Mouse (Mus musculus) heart, embryonic 10.5 days (tissue): ENCODE measurements around the gene Lyrm2. TPM values are rescaled to one million over a fixed set of nuclear protein-coding genes. Genes with fewer than 3 reads are reported as not detected.

Source experiments
- DNase-seq: peaks from one replicate; pipeline ENCODE4 v3.0.0-alpha.2; 2017; ENCODE audit warnings: low spot score
- H3K27ac ChIP-seq: fragments of 300-500 bp; sonication (generic); 2 replicates; pipeline ENCODE4 v1.5.1; 2016; ENCODE audit warnings: mild to moderate bottlenecking
- H3K27me3 ChIP-seq: fragments of 300-500 bp; sonication (generic); 2 replicates; pipeline ENCODE4 v1.6.1; 2016; ENCODE audit warnings: mild to moderate bottlenecking; ENCODE audit not compliant: poor library complexity, insufficient read depth, severe bottlenecking
- H3K36me3 ChIP-seq: fragments of 300-500 bp; sonication (generic); 2 replicates; pipeline ENCODE4 v1.6.1; 2016; ENCODE audit warnings: mild to moderate bottlenecking, moderate library complexity
- H3K4me1 ChIP-seq: fragments of 300-500 bp; sonication (generic); 2 replicates; pipeline ENCODE4 v1.6.1; 2016; ENCODE audit warnings: mild to moderate bottlenecking
- H3K4me3 ChIP-seq: fragments of 300-500 bp; sonication (generic); 2 replicates; pipeline ENCODE4 v1.5.1; 2016; ENCODE audit warnings: mild to moderate bottlenecking, moderate library complexity
- H3K9me3 ChIP-seq: fragments of 300-500 bp; sonication (generic); 2 replicates; pipeline ENCODE4 v1.6.1; 2016; ENCODE audit warnings: mild to moderate bottlenecking, moderate library complexity
- WGBS: fragments of 180-500 bp; shearing (Covaris S2); methylation state at CpG from one replicate; pipeline ENCODE4 v1.1.7; 2016; 5-methylcytosine and 5-hydroxymethylcytosine counted together
- polyA plus RNA-seq: library from polyadenylated mRNA; unstranded; fragments of >200 nt; fragmentation: Nextera tagmentation; extraction: Ambion mirVana; gene quantifications from 2 replicates; pipeline ENCODE4 v1.2.1, GENCODE M21; 2016

The Lyrm2 gene
- polyA plus RNA-seq, 1 experiment from 2014 or later, result 109 TPM

DNA sequence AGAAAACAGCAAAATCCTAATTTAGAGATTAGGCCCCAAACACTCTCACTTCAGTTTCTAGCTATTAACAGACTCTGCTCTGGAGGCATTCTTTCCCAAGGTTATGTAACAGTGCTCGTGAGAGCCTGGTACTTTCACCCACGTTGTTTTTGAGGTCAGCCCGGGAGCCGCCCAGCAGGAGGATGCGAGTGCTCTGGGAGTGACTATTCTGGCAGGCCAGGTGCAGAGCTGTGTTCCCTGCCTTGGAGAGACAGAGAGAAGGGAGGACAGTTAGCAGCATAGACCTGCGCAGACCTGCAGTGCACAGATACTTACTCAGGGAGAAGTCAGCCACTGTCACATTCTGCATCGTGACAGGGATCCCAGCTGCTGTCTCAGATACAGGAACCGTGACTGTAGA, 24.2 kb downstream of the Lyrm2 start:
- DNase-seq, result no peak
- Histone ChIP-seq H3K4me1 (peaks cover 22% of the 10 kb centered on the region), H3K4me3 (no peak overlapping the region), H3K27me3 (no peaks in the 10 kb centered on the region), H3K27ac (no peak overlapping the region), H3K36me3 (0 out of 2 replicates have a peak, but pooled peaks cover 9% of the 10 kb centered on the region), H3K9me3 (no peaks in the 10 kb centered on the region)
- 67% methylated on average over 8 of the region's 8 CpGs for WGBS

GRCm38 (mm10) chr4:32826925-32827324, 26.9 kb downstream of the Lyrm2 start:
- Histone ChIP-seq H3K27ac (no peak overlapping the region), H3K27me3 (no peaks in the 10 kb centered on the region), H3K9me3 (no peaks in the 10 kb centered on the region), H3K4me3 (no peak overlapping the region), H3K36me3 (no peaks in the 10 kb centered on the region), H3K4me1 (peaks cover 27% of the 10 kb centered on the region)
- no peak for DNase-seq
- WGBS, result 65% methylated on average over 7 of the region's 7 CpGs

GRCm38 (mm10) chr4:32828385-32829077, 28.5 kb downstream of the Lyrm2 start:
- Histone ChIP-seq H3K36me3 (no peaks in the 10 kb centered on the region), H3K27me3 (no peaks in the 10 kb centered on the region), H3K4me3 (no peak overlapping the region), H3K9me3 (no peaks in the 10 kb centered on the region), H3K4me1 (peaks cover 28% of the 10 kb centered on the region), H3K27ac (no peak overlapping the region)
- no peak for DNase-seq
- 70% methylated on average over 10 of the region's 10 CpGs for whole genome bisulfite sequencing

GRCm38 (mm10) chr4:32829316-32829715, 29.3 kb downstream of the Lyrm2 start:
- Histone ChIP-seq H3K4me1 (peaks cover 30% of the 10 kb centered on the region), H3K4me3 (no peak overlapping the region), H3K9me3 (no peaks in the 10 kb centered on the region), H3K27ac (0 out of 2 replicates have a peak overlapping the region, but pooled peaks have one; percentile 16), H3K36me3 (no peaks in the 10 kb centered on the region), H3K27me3 (no peaks in the 10 kb centered on the region)
- no peak for DNase-seq
- 31% methylated on average over 10 of the region's 10 CpGs for WGBS

DNA sequence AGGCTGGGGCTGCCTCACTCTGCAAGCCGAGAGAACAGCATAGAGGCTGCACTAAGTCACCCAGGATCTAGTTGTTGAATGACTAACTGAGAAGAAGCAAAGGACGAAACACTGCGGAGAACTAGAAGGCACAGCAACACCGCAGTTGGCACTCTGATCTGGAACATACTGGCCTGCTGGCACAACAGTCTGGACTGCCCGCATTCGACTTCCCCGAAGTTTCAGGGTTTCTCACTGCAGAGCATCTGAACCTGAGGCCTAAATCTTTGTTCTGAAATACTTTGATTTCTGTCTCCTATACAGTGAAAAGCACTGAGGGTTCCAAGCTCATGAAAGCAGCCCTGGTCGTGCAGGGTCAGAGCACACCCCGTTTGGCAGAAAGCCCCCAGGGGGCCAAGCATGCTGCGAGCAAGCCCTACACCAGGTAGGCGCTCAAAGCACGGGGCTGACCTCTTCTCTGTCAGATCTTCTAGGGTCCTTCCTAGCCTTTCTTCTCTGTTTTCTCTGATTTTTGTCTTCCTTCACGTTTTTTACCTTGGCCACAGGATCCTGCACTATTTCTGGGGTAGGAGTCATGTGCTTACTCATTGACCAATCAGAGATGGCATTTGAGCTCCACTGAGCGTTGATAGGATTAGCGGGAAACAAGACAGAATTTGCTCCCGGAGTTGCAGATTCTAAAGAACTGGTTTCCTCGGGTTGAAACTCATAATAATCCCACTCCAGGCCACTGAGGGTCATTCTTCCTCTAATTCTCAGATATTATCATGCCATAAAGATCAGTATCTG, 33.6 kb downstream of the Lyrm2 start:
- no peaks in the 10 kb centered on the region for H3K9me3 ChIP-seq
- H3K36me3 ChIP-seq, result 0 out of 2 replicates have a peak, but pooled peaks cover 5% of the 10 kb centered on the region
- H3K4me1 ChIP-seq, result peaks cover 14% of the 10 kb centered on the region
- DNase-seq, result no peak
- H3K27me3 ChIP-seq, result no peaks in the 10 kb centered on the region
- 43% methylated on average over 17 of the region's 17 CpGs for WGBS
- H3K27ac ChIP-seq, result no peak overlapping the region; the same call in 1 of the 2 replicates
- peak overlapping the region; percentile 53 for H3K4me3 ChIP-seq

DNA sequence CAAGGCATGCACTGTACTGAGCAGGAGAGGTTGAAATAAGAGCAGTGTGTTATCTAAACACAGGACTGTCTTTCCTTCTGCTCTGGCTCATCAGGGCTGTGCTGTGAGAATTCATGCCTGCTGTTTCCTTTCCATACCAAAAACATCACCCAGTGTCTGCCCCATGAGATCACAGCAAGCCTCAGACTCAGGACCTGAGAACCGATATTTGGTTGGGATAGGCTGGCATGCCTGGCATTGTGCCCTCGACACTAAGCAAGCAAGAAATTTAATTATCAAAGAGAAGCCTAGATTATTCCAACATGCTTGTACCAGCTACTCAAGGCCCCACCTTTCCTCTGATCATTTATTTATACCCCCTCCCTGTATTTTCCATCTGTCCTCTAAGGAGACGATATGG, 34.5 kb downstream of the Lyrm2 start:
- DNase-seq, result no peak
- 78% methylated on average over 3 of the region's 3 CpGs for WGBS
- no peak overlapping the region for H3K4me3 ChIP-seq
- no peaks in the 10 kb centered on the region for H3K9me3 ChIP-seq
- H3K27ac ChIP-seq, result no peak overlapping the region
- no peaks in the 10 kb centered on the region for H3K27me3 ChIP-seq
- 0 out of 2 replicates have a peak, but pooled peaks cover 5% of the 10 kb centered on the region for H3K36me3 ChIP-seq
- H3K4me1 ChIP-seq, result peaks cover 6% of the 10 kb centered on the region

- WGBS, result 86% methylated on average over 9 of the region's 9 CpGs
- 0 out of 2 replicates have a peak, but pooled peaks cover 3% of the 10 kb centered on the region for H3K27me3 ChIP-seq
- DNase-seq, result no peak
- no peak overlapping the region for H3K27ac ChIP-seq
- no peak overlapping the region for H3K4me3 ChIP-seq
- 0 out of 2 replicates have a peak, but pooled peaks cover 5% of the 10 kb centered on the region for H3K36me3 ChIP-seq
- peaks cover 3% of the 10 kb centered on the region; the same call in 1 of the 2 replicates for H3K4me1 ChIP-seq
- H3K9me3 ChIP-seq, result no peaks in the 10 kb centered on the region
These were observed 36.0 kb downstream of the Lyrm2 start for GRCm38 (mm10) chr4:32836071-32836470.

GRCm38 (mm10) chr4:32838401-32838800, 38.3 kb downstream of the Lyrm2 start:
- Histone ChIP-seq H3K4me1 (peaks cover 3% of the 10 kb centered on the region; the same call in 1 of the 2 replicates), H3K27ac (no peak overlapping the region), H3K9me3 (no peaks in the 10 kb centered on the region), H3K36me3 (0 out of 2 replicates have a peak, but pooled peaks cover 5% of the 10 kb centered on the region), H3K27me3 (0 out of 2 replicates have a peak, but pooled peaks cover 3% of the 10 kb centered on the region), H3K4me3 (no peak overlapping the region)
- 85% methylated on average over 3 of the region's 3 CpGs for WGBS
- DNase-seq, result no peak

Other genes starting within 250 kb of the Lyrm2 start
- 0.09 TPM in 1 of 2 replicates, not detected in the other for gene Gja10, start 197.5 kb upstream of the Lyrm2 start, polyA plus RNA-seq
- gene Casp8ap2, start 184.8 kb upstream of the Lyrm2 start, polyA plus RNA-seq, result 39.5 and 48.7 TPM in 2 replicates
- 11.0 and 16.7 TPM in 2 replicates for gene Mdn1, start 143.1 kb upstream of the Lyrm2 start, polyA plus RNA-seq
- 8.3 and 8.4 TPM in 2 replicates for gene Ankrd6, start 150.6 kb downstream of the Lyrm2 start, polyA plus RNA-seq
- gene Rragd, start 182.8 kb downstream of the Lyrm2 start, polyA plus RNA-seq, result 39.2 and 56.0 TPM in 2 replicates
- gene Ube2j1, start 231.2 kb downstream of the Lyrm2 start, polyA plus RNA-seq, result 39.0 and 42.7 TPM in 2 replicates